Mouse (Mus musculus) C2C12 (cell line): ENCODE measurements at regions not wholly inside any gene's neighbourhood (a gene's known extent, or its start where the extent isn't known, plus 50 kb on each side); places are given as distances from the start of the nearest gene placed in this dataset.

Experiments
- H3K27me3 ChIP-seq: one replicate; pipeline ENCODE4 v1.6.1; 2011; ENCODE audit not compliant: control insufficient read depth, insufficient read depth, insufficient read length
- H3K36me3 ChIP-seq: one replicate; pipeline ENCODE4 v1.6.1; 2011; ENCODE audit not compliant: control insufficient read depth, insufficient read depth
- H3K4me3 ChIP-seq: one replicate; pipeline ENCODE4 v1.5.1; 2011; ENCODE audit warnings: mild to moderate bottlenecking, control low read depth; ENCODE audit not compliant: poor library complexity, insufficient read depth, severe bottlenecking
- H3K79me2 ChIP-seq: one replicate; pipeline ENCODE4 v1.6.1; 2011; ENCODE audit not compliant: control insufficient read depth, insufficient read depth
- H3K79me3 ChIP-seq: one replicate; pipeline ENCODE4 v1.6.1; 2011; ENCODE audit warnings: low read depth, control low read depth
- H3ac ChIP-seq: one replicate; pipeline ENCODE3; 2011; ENCODE audit warnings: low read depth; ENCODE audit not compliant: control insufficient read depth, insufficient read length
- CEBPB ChIP-seq: IDR thresholded peaks from one replicate; pipeline ENCODE4 v1.6.1; 2011; ENCODE audit warnings: low read depth, mild to moderate bottlenecking, control low read depth, moderate library complexity
- CTCF ChIP-seq: IDR thresholded peaks from one replicate; pipeline ENCODE4 v1.5.1; 2011; ENCODE audit not compliant: control insufficient read depth, insufficient read depth, insufficient read length
- FOSL1 ChIP-seq: IDR thresholded peaks from one replicate; pipeline ENCODE4 v1.8.0; 2011; ENCODE audit warnings: mild to moderate bottlenecking, low read length; ENCODE audit not compliant: poor library complexity, insufficient read depth, severe bottlenecking
- MAX ChIP-seq: IDR thresholded peaks from one replicate; pipeline ENCODE4 v1.6.1; 2011; ENCODE audit warnings: mild to moderate bottlenecking, control low read depth
- MYOD1 ChIP-seq: IDR thresholded peaks from one replicate; pipeline ENCODE4 v1.6.1; 2011; ENCODE audit warnings: low read depth; ENCODE audit not compliant: control insufficient read depth, insufficient read length
- MYOG ChIP-seq: IDR thresholded peaks from one replicate; pipeline ENCODE4 v1.6.1; 2011; ENCODE audit not compliant: control insufficient read depth, insufficient read length; ENCODE audit errors: extremely low read depth
- USF1 ChIP-seq: IDR thresholded peaks from one replicate; pipeline ENCODE4 v1.6.1; 2011; ENCODE audit warnings: low read depth, mild to moderate bottlenecking, control low read depth, moderate library complexity

DNA sequence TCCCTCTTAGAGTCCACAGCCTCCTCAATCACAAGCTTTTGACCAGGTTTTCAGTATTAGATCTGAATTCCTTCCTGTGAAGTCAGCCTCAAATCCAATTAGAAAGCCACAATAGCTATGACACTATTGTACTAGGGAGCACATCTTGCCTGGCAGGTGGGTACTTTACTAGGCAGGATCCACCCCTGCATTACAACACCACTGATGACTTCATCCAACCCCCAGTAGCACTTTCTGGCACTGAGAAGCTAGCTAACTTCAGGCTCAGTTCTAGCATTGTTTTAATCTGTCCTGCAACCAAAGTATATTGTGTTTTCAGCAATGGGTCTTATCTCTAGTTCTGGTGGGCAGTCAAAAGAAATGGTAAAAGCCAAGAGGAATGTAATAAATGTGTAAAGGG, 64.2 kb upstream of the Cd93 start:
- H3K79me2 ChIP-seq, result no peaks in the 10 kb centered on the region
- H3K4me3 ChIP-seq, result no peak overlapping the region
- no peak for TF ChIP-seq MAX
- no peak for TF ChIP-seq CEBPB
- no peak for TF ChIP-seq MYOG
- TF ChIP-seq CTCF, result no peak
- no peak for TF ChIP-seq MYOD1
- no peak for TF ChIP-seq USF1
- no peak for TF ChIP-seq FOSL1
- no peaks in the 10 kb centered on the region for H3K79me3 ChIP-seq
- no peak overlapping the region for H3ac ChIP-seq
- H3K27me3 ChIP-seq, result no peaks in the 10 kb centered on the region
- no peaks in the 10 kb centered on the region for H3K36me3 ChIP-seq

DNA sequence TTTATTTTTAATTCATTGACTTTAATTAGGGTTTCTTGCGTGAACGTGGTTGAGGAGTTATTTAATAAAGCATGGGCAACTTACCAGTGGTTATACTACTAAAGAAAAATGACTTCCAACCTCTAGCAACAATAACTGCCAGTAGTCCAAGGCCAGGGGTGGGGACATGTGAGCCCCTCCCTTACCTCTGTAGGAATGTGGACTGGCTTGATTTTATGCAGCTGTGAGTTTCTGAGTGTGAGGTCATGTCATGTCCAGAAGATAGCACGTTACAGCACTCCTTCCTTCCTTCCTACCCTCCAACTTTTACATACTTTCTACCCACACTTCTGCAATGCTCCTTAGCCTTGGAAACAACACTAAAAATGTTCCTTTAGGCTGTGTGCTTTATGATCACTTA, 63.6 kb upstream of the Cd93 start:
- Histone ChIP-seq H3K36me3 (no peaks in the 10 kb centered on the region), H3K79me3 (no peaks in the 10 kb centered on the region), H3K27me3 (no peaks in the 10 kb centered on the region), H3ac (no peak overlapping the region), H3K79me2 (no peaks in the 10 kb centered on the region), H3K4me3 (no peak overlapping the region)
- TF ChIP-seq MYOG, result no peak
- TF ChIP-seq MYOD1, result no peak
- TF ChIP-seq CEBPB, result no peak
- TF ChIP-seq CTCF, result no peak
- no peak for TF ChIP-seq USF1
- no peak for TF ChIP-seq MAX
- no peak for TF ChIP-seq FOSL1

DNA sequence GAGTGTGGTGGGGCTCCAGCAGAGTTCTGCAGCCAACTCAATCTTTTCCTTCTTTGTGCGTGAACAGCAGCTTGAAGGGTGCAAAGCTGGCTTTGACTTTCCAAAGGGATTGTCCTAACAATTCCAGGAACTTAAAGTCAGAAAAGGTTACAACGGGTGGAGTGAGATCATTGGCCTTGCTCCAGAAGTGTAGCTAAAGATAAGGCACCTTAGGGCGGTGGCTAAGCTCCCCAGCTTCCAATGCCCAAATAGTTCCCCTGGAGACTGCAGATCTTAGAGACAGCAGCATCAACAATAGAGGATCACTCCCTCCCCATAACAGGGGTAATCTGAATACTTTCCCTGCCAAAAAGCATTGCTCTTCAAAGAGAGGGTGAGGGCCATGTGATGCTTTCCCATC, 62.3 kb upstream of the Cd93 start:
- H3K79me3 ChIP-seq, result no peaks in the 10 kb centered on the region
- TF ChIP-seq MYOG, result no peak
- TF ChIP-seq CEBPB, result no peak
- no peak for TF ChIP-seq MYOD1
- TF ChIP-seq MAX, result no peak
- no peak for TF ChIP-seq FOSL1

DNA sequence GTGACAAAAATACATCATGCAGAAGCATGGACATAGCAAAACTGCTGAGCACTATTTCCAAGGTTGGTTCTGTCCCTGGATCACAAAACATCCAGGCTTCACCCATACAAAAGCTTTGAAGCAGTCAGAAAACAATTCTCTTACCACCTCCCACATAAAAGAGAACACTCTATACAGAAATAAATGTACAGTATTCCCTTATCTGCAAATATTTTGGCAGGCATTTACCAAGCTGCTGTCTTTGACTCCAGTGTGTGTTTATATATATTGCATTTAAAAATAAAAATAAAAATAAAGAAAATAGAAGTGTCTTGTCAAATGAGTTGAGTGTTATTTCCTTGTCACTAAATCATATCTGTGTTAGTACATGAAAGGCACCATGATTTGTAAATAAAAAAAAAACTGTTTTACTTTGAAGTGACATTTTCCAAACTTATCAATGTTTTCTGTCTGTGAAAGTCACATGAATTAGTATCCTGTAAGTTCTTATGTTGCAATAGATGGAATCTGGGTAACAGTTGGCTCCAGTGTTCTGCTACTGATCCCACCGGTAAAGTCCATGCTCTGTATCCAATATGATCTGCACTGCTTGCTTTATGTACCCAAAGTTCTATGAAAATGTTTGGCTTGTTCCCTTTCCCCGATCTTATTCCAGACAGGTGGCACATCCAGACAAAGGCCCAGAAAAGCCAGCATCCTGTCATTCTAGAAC, 59.9 kb upstream of the Cd93 start:
- H3K79me2 ChIP-seq, result no peaks in the 10 kb centered on the region
- no peak for TF ChIP-seq CEBPB
- TF ChIP-seq MAX, result no peak
- TF ChIP-seq FOSL1, result no peak
- TF ChIP-seq CTCF, result no peak
- TF ChIP-seq USF1, result no peak
- no peak for TF ChIP-seq MYOD1
- no peak for TF ChIP-seq MYOG
- H3K4me3 ChIP-seq, result no peak overlapping the region
- no peaks in the 10 kb centered on the region for H3K27me3 ChIP-seq
- H3K79me3 ChIP-seq, result no peaks in the 10 kb centered on the region
- no peak overlapping the region for H3ac ChIP-seq
- no peaks in the 10 kb centered on the region for H3K36me3 ChIP-seq

More for the DNA sequence above, 62.3 kb upstream of the Cd93 start:
- H3K79me2 ChIP-seq, result no peaks in the 10 kb centered on the region
- no peak overlapping the region for H3ac ChIP-seq
- H3K27me3 ChIP-seq, result no peaks in the 10 kb centered on the region
- no peak overlapping the region for H3K4me3 ChIP-seq
- no peaks in the 10 kb centered on the region for H3K36me3 ChIP-seq

DNA sequence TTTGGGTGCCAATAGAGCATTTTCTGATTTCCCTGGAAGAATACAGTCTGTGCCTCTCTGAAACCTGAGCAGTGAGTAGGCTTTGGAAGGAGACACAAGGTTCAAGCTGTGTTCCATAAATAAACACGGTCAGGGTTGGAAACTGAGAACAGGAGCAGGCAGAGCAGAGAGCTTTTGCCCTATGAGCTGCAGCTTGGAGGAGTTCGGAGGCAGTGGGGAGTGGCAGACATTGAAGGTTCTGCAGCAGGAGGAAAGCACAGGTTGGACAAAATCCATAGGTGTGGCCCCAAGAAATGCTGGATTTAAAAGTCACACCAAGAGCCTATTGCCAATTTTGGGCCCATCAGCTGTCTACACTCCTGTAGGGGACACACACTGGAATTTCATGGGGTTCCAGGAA, 59.0 kb upstream of the Cd93 start:
- TF ChIP-seq CEBPB, result no peak
- Histone ChIP-seq H3K36me3 (no peaks in the 10 kb centered on the region), H3K4me3 (no peak overlapping the region), H3K27me3 (no peaks in the 10 kb centered on the region), H3K79me3 (no peaks in the 10 kb centered on the region), H3K79me2 (no peaks in the 10 kb centered on the region), H3ac (no peak overlapping the region)

DNA sequence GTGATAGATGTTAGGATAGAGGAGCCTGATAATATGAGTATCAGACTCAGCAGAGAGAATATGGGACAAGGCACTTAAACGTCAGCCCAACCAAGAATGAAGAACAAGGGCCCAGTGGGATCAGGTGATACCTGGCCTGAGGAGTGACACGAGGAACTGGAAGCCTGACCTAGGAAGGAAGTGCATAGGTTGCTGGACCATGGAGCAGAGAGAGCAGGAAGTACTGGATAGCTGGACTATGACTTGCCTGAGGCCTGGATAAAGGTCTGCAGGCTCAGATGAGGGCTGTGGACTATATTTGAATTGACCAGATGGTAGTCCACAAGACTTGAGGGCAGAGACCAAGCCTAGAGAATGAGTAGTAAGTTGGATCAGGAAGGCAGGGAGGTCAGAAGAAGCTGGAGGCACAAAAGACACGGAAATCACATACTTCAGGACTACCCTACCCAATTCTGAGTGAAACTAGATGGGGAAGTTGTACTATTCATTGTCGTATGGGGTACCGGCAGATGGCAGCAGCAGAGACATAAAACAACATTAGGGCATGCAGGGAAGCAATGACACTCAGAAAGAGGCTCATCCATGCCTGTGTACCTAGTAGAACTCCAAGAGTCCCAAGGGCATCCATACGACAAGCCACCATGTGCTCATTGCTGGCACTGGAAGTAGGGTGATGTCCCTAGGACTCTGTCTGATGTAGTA, 57.0 kb upstream of the Cd93 start:
- H3K36me3 ChIP-seq, result no peaks in the 10 kb centered on the region
- no peaks in the 10 kb centered on the region for H3K27me3 ChIP-seq
- no peak overlapping the region for H3ac ChIP-seq
- TF ChIP-seq CTCF (no peak), FOSL1 (no peak), MYOD1 (no peak), USF1 (no peak), CEBPB (no peak), MAX (no peak), MYOG (no peak)
- H3K79me2 ChIP-seq, result no peaks in the 10 kb centered on the region
- no peak overlapping the region for H3K4me3 ChIP-seq
- H3K79me3 ChIP-seq, result no peaks in the 10 kb centered on the region
